Mouse (Mus musculus) hindbrain, embryonic 15.5 days (tissue): Measurements from ENCODE around the gene Krt81. TPM values are rescaled to one million over a fixed set of nuclear protein-coding genes. Genes with fewer than 3 reads are reported as not detected.

ENCODE experiments used
- ATAC-seq: fragments of 200-750 bp; cut with Nextera tagmentation; 2 replicates; pipeline ENCODE4 v1.8.0; 2017; ENCODE audit warnings: low read depth, moderate number of reproducible peaks, moderate TSS enrichment; ENCODE audit not compliant: low FRiP score
- H3K27ac ChIP-seq: fragments of 300-500 bp; sonication (generic); replicated peaks from 2 replicates; pipeline ENCODE4 v1.5.1; 2015; ENCODE audit warnings: mild to moderate bottlenecking, inconsistent platforms
- H3K27me3 ChIP-seq: fragments of 300-500 bp; sonication (generic); 2 replicates; pipeline ENCODE4 v1.6.1; 2015; ENCODE audit warnings: control low read depth, inconsistent platforms
- H3K36me3 ChIP-seq: fragments of 300-500 bp; sonication (generic); 2 replicates; pipeline ENCODE4 v1.6.1; 2015; ENCODE audit warnings: control low read depth, inconsistent platforms
- H3K4me1 ChIP-seq: fragments of 300-500 bp; sonication (generic); replicated peaks from 2 replicates; pipeline ENCODE4 v1.6.1; 2015; ENCODE audit warnings: control low read depth, inconsistent platforms
- H3K4me2 ChIP-seq: fragments of 300-500 bp; sonication (generic); 2 replicates; pipeline ENCODE4 v1.6.1; 2015; ENCODE audit warnings: moderate library complexity, mild to moderate bottlenecking, inconsistent platforms
- H3K4me3 ChIP-seq: fragments of 300-500 bp; sonication (generic); 2 replicates; pipeline ENCODE4 v1.5.1; 2015; ENCODE audit warnings: mild to moderate bottlenecking, inconsistent platforms
- H3K9ac ChIP-seq: fragments of 300-500 bp; sonication (generic); 2 replicates; pipeline ENCODE4 v1.6.1; 2015; ENCODE audit warnings: inconsistent platforms
- H3K9me3 ChIP-seq: fragments of 300-500 bp; sonication (generic); 2 replicates; pipeline ENCODE4 v1.6.1; 2016; ENCODE audit warnings: control low read depth, inconsistent platforms
- WGBS: fragments of 180-500 bp; shearing (Covaris S2); methylation state at CpG from one replicate; pipeline ENCODE4 v1.1.7; 2015; 5-methylcytosine and 5-hydroxymethylcytosine counted together
- polyA plus RNA-seq: library from polyadenylated mRNA; unstranded; fragments of >200 nt; fragmentation: Nextera tagmentation; extraction: Ambion mirVana; gene quantifications from 2 replicates; pipeline ENCODE4 v1.2.1, GENCODE M21; 2015

Krt81 gene
- not detected in 2 replicates for polyA plus RNA-seq

- no peaks in the 10 kb centered on the region for H3K9me3 ChIP-seq
- no peak within 1 kb of the TSS for H3K4me3 ChIP-seq
- no peak within 1 kb of the TSS for H3K9ac ChIP-seq
- no peak for ATAC-seq
- no peak within 1 kb of the TSS for H3K27ac ChIP-seq
- peaks cover 3% of the 10 kb centered on the region; the same call in 1 of the 2 replicates for H3K4me1 ChIP-seq
- H3K27me3 ChIP-seq: no peaks in the 10 kb centered on the region
- no peak within 1 kb of the TSS for H3K4me2 ChIP-seq
- 84% methylated on average over 13 of the region's 13 CpGs for WGBS
- no peaks in the 10 kb centered on the region for H3K36me3 ChIP-seq
Measured at GRCm38 (mm10) chr15:101463651-101464050, at the start of gene Krt81. TSS of gene Krt81 (minus strand) at chr15:101463751.

- no peaks in the 10 kb centered on the region for H3K4me1 ChIP-seq
- no peak overlapping the region for H3K4me3 ChIP-seq
- no peaks in the 10 kb centered on the region for H3K27me3 ChIP-seq
- no peaks in the 10 kb centered on the region for H3K9me3 ChIP-seq
- no peak for ATAC-seq
- WGBS: 90% methylated on average over 9 of the region's 9 CpGs
- no peak overlapping the region for H3K4me2 ChIP-seq
- H3K9ac ChIP-seq: no peak overlapping the region
- no peak overlapping the region for H3K27ac ChIP-seq
- H3K36me3 ChIP-seq: no peaks in the 10 kb centered on the region
Measured at GRCm38 (mm10) chr15:101508247-101508646, 44.7 kb upstream of the Krt81 start.

GRCm38 (mm10) chr15:101506896-101507758 is 43.6 kb upstream of the Krt81 start:
- Histone ChIP-seq H3K4me3 (no peak overlapping the region), H3K9ac (no peak overlapping the region), H3K9me3 (no peaks in the 10 kb centered on the region), H3K27me3 (no peaks in the 10 kb centered on the region), H3K4me2 (no peak overlapping the region), H3K4me1 (no peaks in the 10 kb centered on the region), H3K27ac (no peak overlapping the region), H3K36me3 (no peaks in the 10 kb centered on the region)
- WGBS: 59% methylated on average over 14 of the region's 14 CpGs
- ATAC-seq: no peak

GRCm38 (mm10) chr15:101497181-101497580 is 33.6 kb upstream of the Krt81 start:
- Histone ChIP-seq H3K36me3 (no peaks in the 10 kb centered on the region), H3K4me1 (no peaks in the 10 kb centered on the region), H3K4me3 (no peak overlapping the region), H3K4me2 (no peak overlapping the region), H3K9ac (no peak overlapping the region), H3K9me3 (no peaks in the 10 kb centered on the region), H3K27ac (no peak overlapping the region), H3K27me3 (no peaks in the 10 kb centered on the region)
- 72% methylated on average over 2 of the region's 2 CpGs for WGBS
- no peak for ATAC-seq

GRCm38 (mm10) chr15:101495266-101495665 is 31.7 kb upstream of the Krt81 start:
- Histone ChIP-seq H3K9me3 (no peaks in the 10 kb centered on the region), H3K4me2 (no peak overlapping the region), H3K4me1 (no peaks in the 10 kb centered on the region), H3K27ac (no peak overlapping the region), H3K4me3 (no peak overlapping the region), H3K9ac (no peak overlapping the region), H3K27me3 (no peaks in the 10 kb centered on the region), H3K36me3 (no peaks in the 10 kb centered on the region)
- no peak for ATAC-seq
- 89% methylated on average over 8 of the region's 8 CpGs for WGBS

- WGBS: 53% methylated on average over 1 of the region's 1 CpGs
Measured at GRCm38 (mm10) chr15:101494203-101494602, 30.7 kb upstream of the Krt81 start.

GRCm38 (mm10) chr15:101493713-101494112 is 30.2 kb upstream of the Krt81 start:
- Histone ChIP-seq H3K9ac (no peak overlapping the region), H3K4me3 (no peak overlapping the region), H3K4me2 (no peak overlapping the region), H3K9me3 (no peaks in the 10 kb centered on the region), H3K4me1 (no peaks in the 10 kb centered on the region), H3K27me3 (no peaks in the 10 kb centered on the region), H3K27ac (no peak overlapping the region), H3K36me3 (no peaks in the 10 kb centered on the region)
- WGBS: 96% methylated on average over 6 of the region's 6 CpGs
- no peak for ATAC-seq

More at GRCm38 (mm10) chr15:101494203-101494602, 30.7 kb upstream of the Krt81 start:
- H3K27ac ChIP-seq: no peak overlapping the region
- no peaks in the 10 kb centered on the region for H3K36me3 ChIP-seq
- H3K27me3 ChIP-seq: no peaks in the 10 kb centered on the region
- no peak overlapping the region for H3K4me3 ChIP-seq
- ATAC-seq: no peak
- no peak overlapping the region for H3K9ac ChIP-seq
- H3K4me2 ChIP-seq: no peak overlapping the region
- H3K4me1 ChIP-seq: no peaks in the 10 kb centered on the region
- H3K9me3 ChIP-seq: no peaks in the 10 kb centered on the region

- Histone ChIP-seq H3K9me3 (no peaks in the 10 kb centered on the region), H3K4me3 (no peak overlapping the region), H3K36me3 (no peaks in the 10 kb centered on the region), H3K4me2 (no peak overlapping the region), H3K27ac (no peak overlapping the region), H3K4me1 (no peaks in the 10 kb centered on the region), H3K9ac (no peak overlapping the region), H3K27me3 (no peaks in the 10 kb centered on the region)
- no peak for ATAC-seq
- WGBS: 75% methylated on average over 8 of the region's 8 CpGs
Measured at GRCm38 (mm10) chr15:101492718-101493117, 29.2 kb upstream of the Krt81 start.

GRCm38 (mm10) chr15:101491431-101491830 is 27.9 kb upstream of the Krt81 start, which contains the start of gene Krt83:
TSS of gene Krt83 (minus strand) at chr15:101491512.
- H3K4me3 ChIP-seq: no peak within 1 kb of the TSS
- 58% methylated on average over 6 of the region's 6 CpGs for WGBS
- H3K4me1 ChIP-seq: no peaks in the 10 kb centered on the region
- no peak within 1 kb of the TSS for H3K27ac ChIP-seq
- no peak within 1 kb of the TSS for H3K4me2 ChIP-seq
- H3K36me3 ChIP-seq: no peaks in the 10 kb centered on the region
- no peaks in the 10 kb centered on the region for H3K27me3 ChIP-seq
- no peaks in the 10 kb centered on the region for H3K9me3 ChIP-seq
- no peak for ATAC-seq
- no peak within 1 kb of the TSS for H3K9ac ChIP-seq

- 89% methylated on average over 11 of the region's 11 CpGs for WGBS
- Histone ChIP-seq H3K36me3 (no peaks in the 10 kb centered on the region), H3K9ac (no peak overlapping the region), H3K27ac (no peak overlapping the region), H3K4me2 (no peak overlapping the region), H3K4me3 (no peak overlapping the region), H3K9me3 (no peaks in the 10 kb centered on the region), H3K27me3 (no peaks in the 10 kb centered on the region), H3K4me1 (no peaks in the 10 kb centered on the region)
- no peak for ATAC-seq
Measured at GRCm38 (mm10) chr15:101485911-101486635, 22.5 kb upstream of the Krt81 start.

- Histone ChIP-seq H3K4me1 (no peaks in the 10 kb centered on the region), H3K27ac (no peak overlapping the region), H3K36me3 (no peaks in the 10 kb centered on the region), H3K9ac (no peak overlapping the region), H3K9me3 (no peaks in the 10 kb centered on the region), H3K4me3 (no peak overlapping the region), H3K27me3 (no peaks in the 10 kb centered on the region), H3K4me2 (no peak overlapping the region)
- WGBS: 85% methylated on average over 1 of the region's 1 CpGs
- no peak for ATAC-seq
Measured at GRCm38 (mm10) chr15:101484939-101485338, 21.4 kb upstream of the Krt81 start.

- Histone ChIP-seq H3K9ac (no peak overlapping the region), H3K4me1 (peaks cover 11% of the 10 kb centered on the region), H3K36me3 (no peaks in the 10 kb centered on the region), H3K27ac (no peak overlapping the region), H3K27me3 (0 out of 2 replicates have a peak, but pooled peaks cover under 1% of the 10 kb centered on the region), H3K9me3 (no peaks in the 10 kb centered on the region), H3K4me2 (no peak overlapping the region), H3K4me3 (no peak overlapping the region)
- WGBS: 69% methylated on average over 1 of the region's 1 CpGs
- ATAC-seq: no peak
Measured at GRCm38 (mm10) chr15:101483646-101484045, 20.1 kb upstream of the Krt81 start.
